Mouse (Mus musculus) left cerebral cortex, adult 2 months (tissue): ENCODE measurements around the gene Atp9a. TPM values are rescaled to one million over a fixed set of nuclear protein-coding genes. Genes with fewer than 3 reads are reported as not detected.
A peak's percentile ranks its signal among the peaks of the same experiment; 100 is the strongest.

Source experiments
- DNase-seq, 2 experiments: peaks; one replicate each; pipeline ENCODE4 v3.0.0; 2021 to 2022; ENCODE audit warnings: low spot score in 2 of 2, mixed read lengths in 1 of 2; ENCODE audit errors: extremely low spot score in 1 of 2
- H3K27ac ChIP-seq: fragments of 200-600 bp; 2 replicates; pipeline ENCODE4 v1.8.1; 2022
- H3K4me3 ChIP-seq: fragments of 200-600 bp; 2 replicates; pipeline ENCODE4 v1.8.1; 2022
- CTCF ChIP-seq: fragments of 200-600 bp; IDR thresholded peaks from 2 replicates; pipeline ENCODE4 v1.8.1; 2022; ENCODE audit warnings: antibody characterized with exemption, mild to moderate bottlenecking, moderate library complexity
- intact Hi-C: fragments of 180-260 bp; cut with DNase I; formaldehyde crosslinking; loops from one replicate; pipeline ENCODE4 v1.15.1; 2025
- total RNA-seq, 2 experiments: library from RNA; stranded (reverse); gene quantifications; 2 replicates each; pipeline ENCODE4 v1.2.3; 2021

Atp9a gene
- total RNA-seq, 2 experiments from 2014 or later: 406 to 408 TPM

DNA sequence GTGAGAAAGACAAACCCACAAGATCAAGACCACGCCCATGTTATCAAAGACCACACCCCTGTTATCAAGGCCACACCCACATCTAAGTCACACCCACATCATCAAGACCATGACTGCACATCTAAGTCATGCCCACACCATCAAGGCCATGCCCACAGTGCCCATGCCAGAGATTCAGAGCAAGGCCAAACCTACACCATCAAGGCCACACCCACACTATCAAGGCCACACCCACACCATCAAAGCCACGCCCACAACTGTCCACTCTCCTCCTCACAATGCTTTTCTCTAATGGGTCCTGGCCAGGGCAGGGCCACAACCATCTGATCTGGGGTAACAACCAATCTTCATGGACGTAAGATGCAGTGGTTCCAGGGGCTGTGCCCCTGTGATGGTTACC, 31.2 kb downstream of the Atp9a start:
- Histone ChIP-seq H3K27ac (no peak overlapping the region), H3K4me3 (no peak overlapping the region)
- intact Hi-C loops: no loop called here
- DNase-seq: no peak
- TF ChIP-seq CTCF: no peak

DNA sequence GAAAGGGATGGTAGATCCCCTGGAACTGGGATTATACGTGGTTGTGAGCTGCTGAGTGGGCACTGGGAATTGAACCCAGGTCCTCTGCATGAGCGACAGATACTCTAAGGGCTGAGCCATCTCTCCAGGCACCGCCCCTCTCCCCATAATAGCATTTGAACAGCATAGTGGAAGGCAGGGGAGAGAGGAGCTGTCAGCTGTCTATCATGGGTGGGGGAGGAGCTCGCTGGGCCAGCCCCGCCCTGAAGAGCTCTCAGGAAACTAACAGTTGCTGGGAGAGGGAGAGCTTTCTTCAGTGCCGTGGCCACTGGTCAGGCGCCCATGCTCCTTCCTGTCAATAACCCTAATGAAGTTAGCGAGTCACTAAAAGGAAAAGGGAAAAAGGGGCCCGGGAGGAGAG, 34.4 kb downstream of the Atp9a start:
- DNase-seq: no peak
- no peak overlapping the region for H3K27ac ChIP-seq
- no peak for TF ChIP-seq CTCF
- intact Hi-C loops: no loop called here
- no peak overlapping the region for H3K4me3 ChIP-seq

DNA sequence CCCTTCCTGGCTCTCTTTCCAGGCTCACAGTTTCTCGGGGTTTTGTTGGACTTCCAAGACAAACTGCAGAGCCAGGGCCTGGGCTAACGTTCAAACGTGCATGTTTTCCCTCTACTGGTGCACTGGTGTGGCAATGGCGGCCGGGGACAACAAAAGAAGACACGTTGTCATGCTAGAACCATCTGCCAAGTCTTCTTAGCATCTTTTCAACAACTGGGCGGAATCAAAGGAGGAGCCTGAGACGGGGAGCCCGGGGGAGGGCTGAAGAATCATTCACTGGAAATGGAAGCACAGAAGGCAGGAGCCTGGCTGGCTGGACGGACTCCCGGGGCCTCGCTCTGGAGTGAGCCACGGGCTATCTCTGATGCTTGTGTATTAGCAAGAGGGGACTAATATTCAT, 39.9 kb downstream of the Atp9a start:
- DNase-seq: peak in 1 of 2 experiments; percentile 63
- TF ChIP-seq CTCF: no peak
- Histone ChIP-seq H3K27ac (peak overlapping the region; percentile 36; the same call in 1 of the 2 replicates), H3K4me3 (no peak overlapping the region)
- intact Hi-C loops: no loop called here

DNA sequence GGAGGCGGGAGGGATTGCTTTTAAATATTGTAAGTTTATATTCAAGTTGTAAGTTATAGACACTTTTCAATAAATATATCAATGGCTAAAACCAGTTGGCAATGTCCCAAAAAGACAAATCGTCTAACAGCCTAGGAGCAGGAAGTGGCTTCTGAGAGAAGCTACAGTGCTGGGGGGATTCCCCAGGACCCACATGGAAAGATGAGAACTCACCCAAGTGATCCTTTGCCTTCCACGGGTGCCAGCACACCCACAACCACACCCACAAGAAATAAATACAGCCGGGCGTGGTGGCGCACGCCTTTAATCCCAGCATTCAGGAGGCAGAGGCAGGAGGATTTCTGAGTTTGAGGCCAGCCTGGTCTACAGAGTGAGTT, 47.2 kb downstream of the Atp9a start:
- TF ChIP-seq CTCF: no peak
- H3K27ac ChIP-seq: no peak overlapping the region
- intact Hi-C loops: no loop called here
- no peak for DNase-seq
- H3K4me3 ChIP-seq: no peak overlapping the region

DNA sequence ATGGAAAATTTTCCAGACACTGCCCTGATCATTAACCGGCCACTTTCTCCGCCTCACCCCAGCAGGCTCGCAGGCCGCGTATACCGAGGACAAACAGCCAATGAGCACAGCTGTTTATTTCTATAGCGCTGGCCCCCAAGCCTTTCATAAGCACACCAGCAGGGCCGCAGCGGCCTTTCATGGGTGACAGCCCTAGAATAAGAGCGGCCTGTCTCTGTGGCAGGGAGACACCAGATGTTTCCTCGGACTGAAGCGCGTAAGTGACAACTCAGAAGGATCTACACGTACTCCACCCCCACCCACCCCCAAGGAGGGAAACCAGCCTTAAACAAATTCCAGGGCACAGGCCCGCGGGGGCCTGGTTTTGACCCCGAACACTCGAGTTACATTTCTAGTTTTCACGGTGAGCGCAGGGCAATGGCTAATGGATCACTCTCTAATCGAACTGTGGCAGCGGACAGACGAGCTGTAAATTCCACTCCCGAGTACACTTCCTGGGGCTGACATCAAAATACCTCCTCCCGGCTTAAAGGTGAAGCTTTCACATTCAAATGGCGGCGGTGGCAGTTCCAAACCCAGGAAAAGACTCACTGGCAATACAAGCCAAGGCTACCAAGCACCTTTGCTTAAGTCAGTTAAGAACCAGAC, 47.7 kb downstream of the Atp9a start:
- TF ChIP-seq CTCF: no peak
- Histone ChIP-seq H3K4me3 (no peak overlapping the region), H3K27ac (no peak overlapping the region)
- intact Hi-C loops: loop anchor here (5.0 kb wide), 1 partner anchor 178 kb away; no protein-coding TSS in a partner anchor
- DNase-seq: no peak

DNA sequence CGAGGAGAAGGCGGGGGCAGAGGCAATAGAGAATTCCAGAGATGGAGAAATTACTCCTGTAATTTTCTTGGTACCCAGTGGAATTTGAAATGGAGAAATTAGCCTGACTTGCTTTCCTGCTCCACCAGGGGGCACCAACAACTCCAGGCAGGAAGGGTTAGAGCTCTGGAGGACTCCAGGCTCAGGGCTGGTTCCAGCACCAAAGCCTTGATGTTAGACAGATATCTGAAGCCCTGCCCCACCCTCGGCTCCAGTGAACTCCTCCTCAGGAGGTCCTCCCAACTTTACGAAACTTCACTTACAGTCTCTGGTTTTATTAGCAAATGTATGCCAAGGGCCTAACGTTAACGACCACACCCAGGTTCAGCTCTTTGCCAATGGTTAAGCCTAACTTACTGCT, 50.4 kb downstream of the Atp9a start:
- H3K27ac ChIP-seq: no peak overlapping the region

DNA sequence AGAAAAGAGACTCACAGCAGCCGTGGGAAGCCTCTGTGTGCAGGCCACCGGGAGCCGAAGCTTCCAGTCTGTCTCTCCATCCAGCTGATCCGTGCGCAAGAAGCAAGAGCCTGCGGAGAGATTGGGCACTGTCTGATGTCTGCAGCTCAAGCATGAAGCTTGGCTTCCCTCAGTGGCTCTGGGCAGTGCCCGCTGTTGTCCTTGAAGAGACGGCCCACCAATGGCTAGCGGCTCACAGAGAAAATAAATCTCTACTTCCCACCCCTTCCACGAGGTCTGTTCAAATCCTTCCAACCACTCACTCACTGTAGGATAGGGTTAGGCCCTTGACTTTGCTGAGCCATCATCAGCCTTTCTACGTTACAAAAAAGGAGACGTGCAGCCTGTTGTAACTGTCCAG, 54.9 kb downstream of the Atp9a start:
- Histone ChIP-seq H3K27ac (no peak overlapping the region), H3K4me3 (no peak overlapping the region)
- intact Hi-C loops: loop anchor here (10.0 kb wide), 1 partner anchor 237 kb away; no protein-coding TSS in a partner anchor
- no peak for DNase-seq
- no peak for TF ChIP-seq CTCF

More for the DNA sequence above, 50.4 kb downstream of the Atp9a start:
- intact Hi-C loops: loop anchor here (2.0 to 5.0 kb wide), 2 partner anchors 51 to 181 kb away; partner anchors contain the start of gene Atp9a
- TF ChIP-seq CTCF: peak; percentile 77
- DNase-seq: peak; percentile 63 to 72
- H3K4me3 ChIP-seq: no peak overlapping the region

DNA sequence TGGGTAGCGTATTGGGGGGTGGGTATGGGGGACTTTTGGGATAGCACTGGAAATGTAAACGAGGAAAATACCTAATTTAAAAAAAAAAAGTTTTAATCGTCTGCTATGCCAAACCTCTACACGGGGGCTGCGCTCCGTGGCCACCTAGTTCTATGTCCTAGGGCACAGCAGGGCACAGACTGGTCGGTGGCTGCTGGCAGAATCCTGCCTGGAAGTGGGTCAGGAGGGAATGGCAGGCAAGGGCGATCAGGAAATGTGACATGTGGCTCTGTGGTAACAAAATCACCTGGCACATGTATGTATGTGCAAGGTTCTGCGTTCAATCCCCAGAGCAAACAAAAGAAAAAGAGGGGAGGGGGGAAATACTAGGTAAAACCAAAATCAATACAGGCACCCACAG, 56.3 kb downstream of the Atp9a start:
- no peak overlapping the region for H3K27ac ChIP-seq
- no peak overlapping the region for H3K4me3 ChIP-seq
- intact Hi-C loops: loop anchor here (10.0 kb wide), 1 partner anchor 239 kb away; no protein-coding TSS in a partner anchor
- DNase-seq: no peak
- TF ChIP-seq CTCF: no peak

DNA sequence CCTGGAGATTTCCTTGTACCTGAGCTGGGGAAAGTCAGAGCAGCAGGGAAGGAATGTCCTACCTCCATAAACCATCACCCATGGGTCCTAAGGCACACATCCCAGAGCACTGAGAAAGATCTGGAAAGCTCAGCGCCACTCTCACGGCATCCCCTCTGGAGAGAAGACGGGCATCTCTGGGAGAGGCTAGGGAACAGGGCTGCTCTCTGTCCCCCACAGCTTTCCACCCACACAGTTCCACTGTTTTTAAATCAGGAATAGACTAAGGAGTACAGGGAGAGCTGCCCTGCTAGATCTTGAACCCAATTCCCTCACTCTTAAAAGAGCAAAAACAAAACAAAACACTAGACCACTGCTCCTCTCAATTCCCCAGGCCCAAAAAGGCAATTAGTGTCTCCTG, 57.5 kb downstream of the Atp9a start:
- H3K4me3 ChIP-seq: no peak overlapping the region
- TF ChIP-seq CTCF: no peak; the same call in 1 of the 2 replicates
- no peak for DNase-seq
- peak overlapping the region; percentile 83 for H3K27ac ChIP-seq
- intact Hi-C loops: loop anchor here (10.0 kb wide), 1 partner anchor 240 kb away; no protein-coding TSS in a partner anchor

DNA sequence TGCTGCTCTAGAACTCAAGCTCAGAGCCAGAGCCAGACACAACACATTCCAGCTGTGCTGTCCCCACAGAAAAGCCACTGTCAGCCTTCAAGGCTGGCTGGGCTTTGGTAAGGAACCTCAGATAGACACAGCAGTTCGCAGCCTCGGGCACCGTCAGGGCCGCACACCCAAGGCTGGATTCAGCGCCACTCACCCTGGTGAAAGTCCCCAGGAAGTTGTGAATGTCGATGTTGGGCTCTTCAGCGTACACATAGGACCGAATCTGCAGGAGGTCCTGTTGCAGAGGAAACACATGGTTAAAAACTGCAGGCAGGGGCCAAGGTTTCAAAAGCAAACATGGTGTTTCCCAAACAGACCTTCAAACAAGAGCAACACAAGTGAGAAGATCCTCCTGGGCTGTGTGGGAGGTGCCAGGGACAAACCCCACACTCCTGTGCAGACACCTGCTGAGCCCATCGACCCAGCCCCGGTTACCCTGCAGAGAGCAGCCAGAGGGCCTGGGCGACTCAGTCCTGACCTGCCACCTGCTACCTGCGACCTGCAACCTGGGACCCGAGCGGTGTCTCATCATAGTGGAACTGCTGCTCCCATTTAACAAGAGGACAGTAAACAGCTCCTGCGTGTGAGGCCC, 58.6 kb downstream of the Atp9a start:
- no peak overlapping the region for H3K4me3 ChIP-seq
- intact Hi-C loops: loop anchor here (10.0 kb wide), 1 partner anchor 241 kb away; no protein-coding TSS in a partner anchor
- TF ChIP-seq CTCF: no peak
- no peak for DNase-seq
- peak overlapping the region; percentile 83 for H3K27ac ChIP-seq

DNA sequence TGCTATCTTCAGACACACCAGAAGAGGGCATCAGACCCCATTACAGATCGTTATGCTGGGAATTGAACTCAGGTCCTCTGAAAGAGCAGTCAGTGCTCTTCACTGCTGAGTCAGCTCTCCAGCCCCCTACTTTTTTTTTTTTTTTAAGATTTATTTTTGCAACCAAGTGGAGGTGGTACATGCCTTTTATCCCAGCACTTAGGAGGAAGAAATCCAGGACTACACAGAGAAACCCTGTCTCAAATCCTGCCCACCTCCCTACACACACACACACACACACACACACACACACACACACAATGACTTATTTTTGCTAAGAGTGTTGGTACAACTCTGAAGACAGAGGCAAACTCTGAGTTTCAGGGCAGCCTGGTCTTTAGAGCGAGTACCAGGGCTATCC, 59.5 kb downstream of the Atp9a start:
- TF ChIP-seq CTCF: peak; percentile 29
- H3K27ac ChIP-seq: no peak overlapping the region; the same call in 1 of the 2 replicates
- intact Hi-C loops: loop anchor here (10.0 kb wide), 1 partner anchor 242 kb away; no protein-coding TSS in a partner anchor
- H3K4me3 ChIP-seq: no peak overlapping the region
- DNase-seq: no peak

DNA sequence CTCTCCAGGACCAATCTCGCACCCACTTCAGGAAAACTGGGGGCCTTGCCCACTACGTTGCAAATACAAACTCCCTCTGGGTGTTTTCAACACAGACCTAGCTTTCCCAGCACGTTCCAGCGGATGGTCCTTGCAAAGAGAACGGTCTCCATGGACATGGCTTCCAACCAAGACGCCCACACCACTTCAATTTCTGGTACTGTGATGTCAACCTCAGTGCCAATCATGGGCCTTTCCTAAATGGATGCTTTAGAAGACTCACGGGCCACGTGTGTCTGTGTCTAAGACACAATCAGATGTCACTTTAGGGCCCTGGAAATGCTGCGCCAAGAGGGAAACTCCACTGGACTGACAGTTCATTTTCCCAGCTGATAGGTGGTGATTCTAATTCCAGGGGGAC, 60.7 kb downstream of the Atp9a start:
- Histone ChIP-seq H3K27ac (peak overlapping the region; percentile 36; the same call in 1 of the 2 replicates), H3K4me3 (no peak overlapping the region)
- intact Hi-C loops: loop anchor here (10.0 kb wide), 1 partner anchor 243 kb away; no protein-coding TSS in a partner anchor
- DNase-seq: no peak
- TF ChIP-seq CTCF: no peak
